8 mouse cellular contexts compared by ENCODE assay signal in the genomic region with DNA sequence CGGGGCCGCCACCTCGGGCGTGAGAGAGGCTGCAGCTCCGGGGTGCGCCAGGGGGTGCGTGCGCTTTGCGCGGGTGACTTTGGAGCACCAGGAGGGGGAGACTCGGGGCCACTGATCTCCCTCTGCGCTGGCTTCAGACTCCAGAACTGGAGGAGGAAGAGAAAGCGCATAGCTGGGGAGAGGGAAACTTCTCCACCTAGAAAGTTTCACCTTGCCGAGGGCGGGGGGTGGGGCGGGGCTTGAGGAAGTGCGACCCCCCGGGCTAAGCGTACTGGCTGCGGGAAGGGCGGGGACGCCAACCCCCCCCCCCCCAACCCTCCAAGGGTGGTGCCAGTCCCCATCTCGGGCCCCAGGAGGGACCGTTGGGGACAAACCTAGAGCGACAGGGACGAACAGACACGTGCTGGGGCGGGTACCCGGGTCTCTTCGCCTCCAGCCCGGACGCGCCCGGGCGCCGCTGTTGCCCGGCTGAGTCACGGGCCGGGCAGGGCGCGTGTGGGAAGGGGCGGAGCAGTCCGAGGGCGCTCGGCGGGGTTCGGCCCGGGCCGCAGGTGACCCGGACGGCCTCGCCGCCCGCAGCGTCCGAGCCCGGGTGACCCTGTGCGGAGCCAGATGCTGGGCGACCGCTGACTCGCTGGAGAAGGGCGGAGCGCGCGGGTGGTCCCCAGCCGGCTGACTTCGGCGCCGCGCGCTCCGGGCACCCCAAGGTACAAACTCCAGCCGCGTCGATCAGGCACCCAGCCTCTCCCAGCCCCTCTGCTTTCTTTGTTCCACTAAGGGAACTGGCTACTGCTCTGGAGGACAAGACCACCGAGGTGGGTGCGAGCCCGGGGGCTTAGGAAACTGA. TPM values are rescaled to one million over a fixed set of nuclear protein-coding genes. Genes with fewer than 3 reads are reported as not detected.
A peak's percentile ranks its signal among the peaks of the same experiment; 100 is the strongest.
DNase-seq lines count a peak whose midpoint lies in the region; ATAC-seq and TF ChIP-seq lines count a peak whose summit lies in the region.

TSS of gene Met (plus strand) at position 367 of the 847 bp plus-strand sequence.

- H3K4me2 ChIP-seq in liver, postnatal 0 days (ENCODE audit: low read depth, low read length) = peak within 1 kb of the TSS; percentile 83
- peak within 1 kb of the TSS; percentile 98 for H3K4me2 ChIP-seq in neural tube, embryonic 13.5 days

- H3K27me3 ChIP-seq in liver, postnatal 0 days (ENCODE audit: insufficient read depth, low read length) = no peaks in the 10 kb centered on the region
- peaks cover 54% of the 10 kb centered on the region for H3K27me3 ChIP-seq in neural tube, embryonic 13.5 days

- no peak within 1 kb of the TSS for H3K27ac ChIP-seq in layer of hippocampus, adult 2 months
- H3K27ac ChIP-seq in liver, postnatal 0 days (ENCODE audit: low read depth) = peak within 1 kb of the TSS; percentile 89
- 0 out of 2 replicates have a peak within 1 kb of the TSS, but pooled peaks have one; percentile 30 for H3K27ac ChIP-seq in neural tube, embryonic 13.5 days (replicated peaks)

- DNase-seq in layer of hippocampus, adult 2 months (ENCODE audit: low spot score in 2 of 2) = no peak
- DNase-seq in layer of hippocampus, adult 9-11 months = no peak
- no peak for DNase-seq in gonadal fat pad, adult 2 months (ENCODE audit: low read depth)
- peak; percentile 75 for DNase-seq in kidney, adult 11 months
- DNase-seq in liver, postnatal 0 days = peak; percentile 74
- peak; percentile 68 for DNase-seq in urinary bladder, postnatal 25 days (ENCODE audit: low spot score)

- 2% methylated on average over 74 of the region's 78 CpGs for WGBS in liver, postnatal 0 days (ENCODE audit: insufficient replicate concordance)
- under 1% methylated on average over 75 of the region's 78 CpGs for WGBS in neural tube, embryonic 13.5 days

- TF ChIP-seq CTCF in layer of hippocampus, adult 2 months (conservative IDR thresholded peaks at IDR 0.05) = peak; percentile 58
- TF ChIP-seq CTCF in liver, postnatal 0 days (IDR thresholded peaks at IDR 0.05; ENCODE audit: low read depth) = peak; percentile 61

- peak; percentile 85 for ATAC-seq in common myeloid progenitor, adult 5-6 weeks (replicated peaks; ENCODE audit: low read depth, poor library complexity, severe bottlenecking)
- ATAC-seq in liver, postnatal 0 days = peak; percentile 95
- ATAC-seq in neural tube, embryonic 13.5 days (ENCODE audit: low read depth) = peak; percentile 72

- peak within 1 kb of the TSS; percentile 59 for H3K4me3 ChIP-seq in layer of hippocampus, adult 2 months
- H3K4me3 ChIP-seq in liver, postnatal 0 days (ENCODE audit: low read depth, low read length) = peak within 1 kb of the TSS; percentile 65
- peak within 1 kb of the TSS; percentile 65 for H3K4me3 ChIP-seq in neural tube, embryonic 13.5 days

- H3K36me3 ChIP-seq in liver, postnatal 0 days (replicated peaks; ENCODE audit: insufficient read depth, low read length) = no peaks in the 10 kb centered on the region
- no peaks in the 10 kb centered on the region for H3K36me3 ChIP-seq in neural tube, embryonic 13.5 days

- H3K4me1 ChIP-seq in liver, postnatal 0 days (ENCODE audit: insufficient read depth) = peaks cover 3% of the 10 kb centered on the region; the same call in 1 of the 2 replicates
- H3K4me1 ChIP-seq in neural tube, embryonic 13.5 days (replicated peaks) = peaks cover 20% of the 10 kb centered on the region

- peak within 1 kb of the TSS; percentile 65 for H3K9ac ChIP-seq in liver, postnatal 0 days (replicated peaks)
- H3K9ac ChIP-seq in neural tube, embryonic 13.5 days = peak within 1 kb of the TSS; percentile 71

- H3K9me3 ChIP-seq in liver, postnatal 0 days (ENCODE audit: low read length) = no peaks in the 10 kb centered on the region
- H3K9me3 ChIP-seq in neural tube, embryonic 13.5 days = no peaks in the 10 kb centered on the region

- TF ChIP-seq EP300 in liver, postnatal 0 days (IDR thresholded peaks at IDR 0.05; ENCODE audit: low read depth) = no peak

RNA-seq across cellular contexts. Expression of gene Met, which starts in this region (rescaled TPM):
- total RNA-seq in layer of hippocampus, adult 2 months (2021) = 1 to 10 TPM; 3.9 to 4.7 TPM
- 6.4 and 6.7 TPM in 2 replicates for total RNA-seq in common myeloid progenitor, adult 5-6 weeks (2017)
- polyA plus RNA-seq in gonadal fat pad, adult 2 months (2012; rRNA removed) = 10.2 and 11.2 TPM in 2 replicates
- 7.2 and 8.2 TPM in 2 replicates for polyA plus RNA-seq in liver, postnatal 0 days (2015; fragmentation: Nextera tagmentation; extraction: Ambion mirVana)
- 3.7 and 4.0 TPM in 2 replicates for polyA plus RNA-seq in neural tube, embryonic 13.5 days (2015; fragmentation: Nextera tagmentation; extraction: Ambion mirVana)

Comparison
In these comparisons a context has a peak if more than half of its experiments do, and no peak if none do; other contexts are left out.
1. DNase-seq: peak in kidney, adult 11 months (single experiment), liver, postnatal 0 days (single experiment) and urinary bladder, postnatal 25 days (single experiment); none in layer of hippocampus, adult 2 months (0 of 2), layer of hippocampus, adult 9-11 months (single experiment) and gonadal fat pad, adult 2 months (single experiment).
2. Peak in every context shown above with its lines, with median percentiles within 50 percentile points of each other: H3K4me3 ChIP-seq and ATAC-seq.